Mouse (Mus musculus): ENCODE measurements at regions not wholly inside any gene's neighbourhood (a gene's known extent, or its start where the extent isn't known, plus 50 kb on each side); places are given as distances from the start of the nearest gene placed in this dataset.
"Not testable (repeated sequence)": the region's sequence is repeated elsewhere in the genome, so short reads cannot be mapped to it uniquely, and the experiment has no call there.

DNA sequence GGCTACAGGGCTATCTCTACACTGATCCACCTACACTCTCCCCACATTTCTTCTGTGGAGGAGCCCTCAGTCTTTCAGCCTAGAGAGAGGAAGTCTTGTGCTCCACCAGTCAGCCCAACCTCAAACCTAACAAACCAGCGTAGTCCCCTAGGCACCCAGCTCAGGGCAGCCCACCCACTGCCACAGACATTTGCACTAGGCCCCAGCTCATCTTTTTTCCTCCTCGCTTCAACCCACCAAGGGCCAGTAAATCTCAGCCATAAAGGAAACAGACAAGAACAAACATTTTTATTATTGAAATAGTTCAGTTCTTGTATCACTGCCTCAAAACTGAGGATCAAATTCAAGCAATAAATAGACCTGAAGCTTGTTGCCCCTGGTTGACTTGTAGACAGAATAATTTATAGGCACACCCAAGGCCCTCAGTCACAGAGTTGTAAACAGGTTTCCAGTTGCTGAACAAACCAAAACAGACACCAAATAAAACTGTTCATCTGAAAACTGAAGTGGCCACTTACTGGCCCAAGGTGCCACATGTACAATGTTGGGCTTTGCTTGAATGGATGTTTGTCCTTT is 58.0 kb upstream of the Cdyl start:
- ATAC-seq: no peak
- Histone ChIP-seq H3K9me3 (replicated peaks; ENCODE audit: control insufficient read depth, low read length, poor library complexity, severe bottlenecking) (no peaks in the 10 kb centered on the region), H3K4me3 (ENCODE audit: low read depth, low read length) (no peak overlapping the region), H3K4me2 (ENCODE audit: low read length) (no peak overlapping the region), H3K9ac (ENCODE audit: low read depth, low read length) (no peak overlapping the region), H3K4me1 (ENCODE audit: control insufficient read depth, insufficient read depth, low read length) (no peaks in the 10 kb centered on the region), H3K27me3 (ENCODE audit: control insufficient read depth, insufficient read depth, low read depth, low read length) (no peaks in the 10 kb centered on the region), H3K27ac (ENCODE audit: low read length) (no peak overlapping the region), H3K36me3 (ENCODE audit: control insufficient read depth, insufficient read depth, low read length) (no peaks in the 10 kb centered on the region)
- 83% methylated on average over 2 of the region's 2 CpGs for WGBS

DNA sequence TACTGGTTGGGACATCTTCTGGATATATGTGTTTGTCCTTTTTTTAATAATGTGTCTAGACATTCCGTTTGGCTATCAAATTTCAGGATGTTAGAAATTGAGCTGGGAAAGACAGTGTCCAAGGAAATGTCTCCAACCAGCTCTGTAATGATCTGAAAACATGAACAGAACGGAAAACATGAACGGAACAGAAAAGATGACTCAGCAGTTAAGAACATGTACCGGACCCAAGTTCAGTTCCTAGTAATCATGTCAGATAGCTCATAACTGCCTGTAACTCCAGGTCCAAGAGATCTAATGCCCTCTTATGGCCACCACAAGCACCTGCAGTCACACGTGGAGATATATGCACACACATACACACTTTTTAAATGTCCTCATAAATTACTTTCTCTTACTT is 56.6 kb upstream of the Cdyl start:
- ATAC-seq: no peak

DNA sequence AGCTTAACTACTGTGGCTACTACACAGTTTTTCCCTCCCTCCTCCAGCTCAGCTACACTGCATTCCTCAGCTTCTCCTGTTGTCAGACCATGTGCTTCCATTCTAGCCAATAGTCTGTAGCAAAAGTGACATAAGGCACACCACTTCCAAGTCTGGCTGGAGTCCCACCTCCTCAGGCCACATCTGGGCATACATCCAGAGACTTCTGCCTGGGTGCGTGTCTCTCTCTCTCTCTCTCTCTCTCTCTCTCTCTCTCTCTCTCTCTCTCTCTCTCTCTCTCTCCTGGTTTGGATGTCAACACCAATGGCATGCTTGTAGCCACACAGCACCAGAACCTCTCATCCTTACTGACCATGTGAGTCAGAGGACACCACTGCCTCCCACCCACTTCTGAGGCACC is 55.6 kb upstream of the Cdyl start:
- no peaks in the 10 kb centered on the region for H3K36me3 ChIP-seq (ENCODE audit: control insufficient read depth, insufficient read depth, low read length)
- no peak overlapping the region for H3K4me3 ChIP-seq (ENCODE audit: low read depth, low read length)
- WGBS: 71% methylated on average over 1 of the region's 1 CpGs
- H3K9me3 ChIP-seq (replicated peaks; ENCODE audit: control insufficient read depth, low read length, poor library complexity, severe bottlenecking): no peaks in the 10 kb centered on the region
- H3K9ac ChIP-seq (ENCODE audit: low read depth, low read length): no peak overlapping the region
- H3K4me1 ChIP-seq (ENCODE audit: control insufficient read depth, insufficient read depth, low read length): no peaks in the 10 kb centered on the region
- no peaks in the 10 kb centered on the region for H3K27me3 ChIP-seq (ENCODE audit: control insufficient read depth, insufficient read depth, low read depth, low read length)
- H3K4me2 ChIP-seq (ENCODE audit: low read length): no peak overlapping the region
- no peak overlapping the region for H3K27ac ChIP-seq (ENCODE audit: low read length)
- no peak for ATAC-seq

More for the DNA sequence above, 56.6 kb upstream of the Cdyl start:
- H3K36me3 ChIP-seq (ENCODE audit: control insufficient read depth, insufficient read depth, low read length): no peaks in the 10 kb centered on the region
- WGBS: 94% methylated on average over 5 of the region's 5 CpGs
- no peaks in the 10 kb centered on the region for H3K4me1 ChIP-seq (ENCODE audit: control insufficient read depth, insufficient read depth, low read length)
- no peak overlapping the region for H3K4me2 ChIP-seq (ENCODE audit: low read length)
- H3K9me3 ChIP-seq (replicated peaks; ENCODE audit: control insufficient read depth, low read length, poor library complexity, severe bottlenecking): no peaks in the 10 kb centered on the region
- H3K27ac ChIP-seq (ENCODE audit: low read length): no peak overlapping the region
- no peak overlapping the region for H3K4me3 ChIP-seq (ENCODE audit: low read depth, low read length)
- H3K27me3 ChIP-seq (ENCODE audit: control insufficient read depth, insufficient read depth, low read depth, low read length): no peaks in the 10 kb centered on the region
- H3K9ac ChIP-seq (ENCODE audit: low read depth, low read length): no peak overlapping the region

DNA sequence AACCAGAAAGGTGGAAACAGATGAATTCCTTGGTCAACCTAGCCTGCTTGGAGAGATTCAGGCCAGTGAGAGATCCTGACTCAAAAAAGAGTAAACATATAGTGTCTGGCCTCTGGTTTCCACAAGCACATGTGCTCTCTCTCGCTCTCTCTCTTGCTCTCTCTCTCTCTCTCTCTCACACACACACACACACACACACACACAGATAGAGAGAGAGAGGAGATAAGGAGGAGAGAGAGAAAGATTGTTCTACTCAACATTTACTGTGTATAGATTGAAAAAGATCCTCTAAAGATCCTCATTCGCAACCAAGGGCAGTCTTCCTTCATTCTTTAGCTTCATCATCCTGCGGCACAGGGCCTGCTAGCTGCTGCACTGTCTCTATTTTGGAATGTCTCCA is 54.9 kb upstream of the Cdyl start:
- 98% methylated on average over 3 of the region's 3 CpGs for WGBS
- Histone ChIP-seq H3K9ac (ENCODE audit: low read depth, low read length) (no peak overlapping the region), H3K27me3 (ENCODE audit: control insufficient read depth, insufficient read depth, low read depth, low read length) (no peaks in the 10 kb centered on the region), H3K4me1 (ENCODE audit: control insufficient read depth, insufficient read depth, low read length) (no peaks in the 10 kb centered on the region), H3K4me3 (ENCODE audit: low read depth, low read length) (no peak overlapping the region), H3K9me3 (replicated peaks; ENCODE audit: control insufficient read depth, low read length, poor library complexity, severe bottlenecking) (no peaks in the 10 kb centered on the region), H3K36me3 (ENCODE audit: control insufficient read depth, insufficient read depth, low read length) (no peaks in the 10 kb centered on the region), H3K4me2 (ENCODE audit: low read length) (no peak overlapping the region), H3K27ac (ENCODE audit: low read length) (no peak overlapping the region)
- ATAC-seq: no peak

DNA sequence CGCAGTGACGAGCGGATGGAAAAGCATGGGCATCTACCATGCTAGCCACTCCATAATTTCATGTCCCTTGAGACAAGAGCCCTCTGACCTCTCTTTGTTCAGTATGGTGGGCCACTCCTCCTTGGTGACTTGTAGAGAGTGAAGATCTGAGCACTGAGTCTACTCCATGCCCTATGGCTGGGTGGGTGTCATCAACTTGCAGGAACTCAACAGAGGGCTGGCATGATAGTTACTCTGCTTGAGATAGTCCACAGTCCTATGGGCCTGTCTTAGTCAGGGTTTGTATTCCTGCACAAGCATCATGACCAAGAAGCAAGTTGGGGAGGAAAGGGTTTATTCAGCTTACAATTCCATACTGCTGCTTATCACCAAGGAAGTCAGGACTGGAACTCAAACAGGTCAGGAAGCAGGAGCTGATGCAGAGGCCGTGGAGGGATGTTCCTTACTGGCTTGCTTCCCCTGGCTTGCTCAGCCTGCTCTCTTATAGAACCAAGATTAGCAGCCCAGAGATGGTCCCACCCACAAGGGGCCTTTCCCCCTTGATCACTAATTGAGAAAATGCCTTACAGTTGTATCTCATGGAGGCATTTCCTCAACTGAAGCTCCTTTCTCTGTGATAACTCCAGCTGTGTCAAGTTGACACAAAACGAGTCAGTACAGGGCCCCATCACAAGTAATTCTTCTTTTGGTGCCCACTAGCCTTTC is 52.6 kb upstream of the Cdyl start:
- not testable (repeated sequence) for H3K36me3 ChIP-seq (ENCODE audit: control insufficient read depth, insufficient read depth, low read length); H3K27me3 ChIP-seq (ENCODE audit: control insufficient read depth, insufficient read depth, low read depth, low read length); H3K4me2 ChIP-seq (ENCODE audit: low read length); H3K9me3 ChIP-seq (replicated peaks; ENCODE audit: control insufficient read depth, low read length, poor library complexity, severe bottlenecking); H3K9ac ChIP-seq (ENCODE audit: low read depth, low read length); ATAC-seq; H3K4me1 ChIP-seq (ENCODE audit: control insufficient read depth, insufficient read depth, low read length); H3K4me3 ChIP-seq (ENCODE audit: low read depth, low read length); H3K27ac ChIP-seq (ENCODE audit: low read length)
- 86% methylated on average over 5 of the region's 5 CpGs for WGBS

DNA sequence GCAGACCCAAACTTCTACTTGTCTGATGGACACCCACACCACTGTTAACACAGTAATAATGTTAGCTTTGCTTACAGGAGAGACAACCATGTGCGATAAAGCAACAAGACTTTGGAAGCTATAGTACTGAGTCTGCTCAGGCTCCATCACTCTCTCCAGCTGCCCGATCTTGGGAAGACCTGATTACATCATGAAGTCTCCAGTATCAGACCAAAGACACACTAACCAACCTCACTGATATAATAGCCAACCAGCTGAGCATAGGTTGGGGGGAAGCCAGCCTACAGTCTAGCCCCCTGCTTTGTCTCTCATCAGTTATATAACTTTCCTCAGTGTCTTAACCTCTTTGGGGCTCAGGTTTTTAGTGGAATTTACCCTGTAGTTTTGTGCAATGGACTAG is 51.9 kb upstream of the Cdyl start:
- WGBS: 92% methylated on average over 2 of the region's 2 CpGs
- H3K27ac ChIP-seq (ENCODE audit: low read length): no peak overlapping the region
- H3K4me2 ChIP-seq (ENCODE audit: low read length): no peak overlapping the region
- ATAC-seq: no peak
- H3K4me1 ChIP-seq (ENCODE audit: control insufficient read depth, insufficient read depth, low read length): no peaks in the 10 kb centered on the region
- no peaks in the 10 kb centered on the region for H3K36me3 ChIP-seq (ENCODE audit: control insufficient read depth, insufficient read depth, low read length)
- no peaks in the 10 kb centered on the region for H3K27me3 ChIP-seq (ENCODE audit: control insufficient read depth, insufficient read depth, low read depth, low read length)
- no peak overlapping the region for H3K9ac ChIP-seq (ENCODE audit: low read depth, low read length)
- H3K9me3 ChIP-seq (replicated peaks; ENCODE audit: control insufficient read depth, low read length, poor library complexity, severe bottlenecking): no peaks in the 10 kb centered on the region
- H3K4me3 ChIP-seq (ENCODE audit: low read depth, low read length): no peak overlapping the region

Measured in midbrain, embryonic 16.5 days (tissue).